Mouse (Mus musculus) hindbrain, postnatal 0 days (tissue): ENCODE results near the gene Bdp1. TPM values are rescaled to one million over a fixed set of nuclear protein-coding genes. Genes with fewer than 3 reads are reported as not detected.

Experiments
- ATAC-seq: fragments of 200-750 bp; cut with Nextera tagmentation; 2 replicates; pipeline ENCODE4 v1.8.0; 2017; ENCODE audit warnings: mild to moderate bottlenecking, moderate TSS enrichment, moderate library complexity
- DNase-seq: peaks from one replicate; pipeline ENCODE4 v3.0.0-alpha.2; 2015; ENCODE audit warnings: low spot score
- H3K27ac ChIP-seq: fragments of 300-500 bp; sonication (generic); 2 replicates; pipeline ENCODE4 v1.5.1; 2014; ENCODE audit warnings: mild to moderate bottlenecking
- H3K27me3 ChIP-seq: fragments of 300-500 bp; sonication (generic); 2 replicates; pipeline ENCODE4 v1.6.1; 2014; ENCODE audit warnings: low read length, mixed read lengths; ENCODE audit not compliant: insufficient read depth
- H3K36me3 ChIP-seq: fragments of 300-500 bp; sonication (generic); 2 replicates; pipeline ENCODE4 v1.6.1; 2014; ENCODE audit warnings: low read length, mixed read lengths; ENCODE audit not compliant: insufficient read depth
- H3K4me1 ChIP-seq: fragments of 300-500 bp; sonication (generic); 2 replicates; pipeline ENCODE4 v1.6.1; 2014; ENCODE audit warnings: antibody characterized with exemption, low read length, mixed read lengths; ENCODE audit not compliant: insufficient read depth
- H3K4me2 ChIP-seq: fragments of 300-500 bp; sonication (generic); 2 replicates; pipeline ENCODE4 v1.6.1; 2014; ENCODE audit warnings: low read depth, mild to moderate bottlenecking, low read length, moderate library complexity, mixed read lengths
- H3K4me3 ChIP-seq: fragments of 300-500 bp; sonication (generic); 2 replicates; pipeline ENCODE4 v1.5.1; 2014; ENCODE audit warnings: low read length
- H3K9ac ChIP-seq: fragments of 300-500 bp; sonication (generic); replicated peaks from 2 replicates; pipeline ENCODE4 v1.6.1; 2014; ENCODE audit warnings: mild to moderate bottlenecking, low read length, moderate library complexity, mixed read lengths
- H3K9me3 ChIP-seq: fragments of 300-500 bp; sonication (generic); 2 replicates; pipeline ENCODE4 v1.6.1; 2016; ENCODE audit warnings: low read length, mixed read lengths
- CTCF ChIP-seq: IDR thresholded peaks from 2 replicates; pipeline ENCODE4 v1.5.1; 2016; ENCODE audit warnings: antibody characterized with exemption, control low read depth, low read depth
- WGBS: fragments of 180-500 bp; shearing (Covaris S2); extraction: QIAGEN DNeasy Blood & Tissue Kit; methylation state at CpG from one replicate; pipeline ENCODE4 v1.1.7; 2014; 5-methylcytosine and 5-hydroxymethylcytosine counted together
- polyA plus RNA-seq: library from polyadenylated mRNA; unstranded; fragments of >200 nt; fragmentation: Nextera tagmentation; extraction: Ambion mirVana; gene quantifications from 2 replicates; pipeline ENCODE4 v1.2.1, GENCODE M21; 2015
- total RNA-seq: library from RNA; depleted of rRNA; stranded (reverse); fragments of >200 nt; gene quantifications from 2 replicates; pipeline ENCODE4 v1.2.3, GENCODE M21; 2014; rRNA removed

The Bdp1 gene
- 13.3 and 17.1 TPM in 2 replicates for total RNA-seq
- polyA plus RNA-seq: 16.5 and 21.3 TPM in 2 replicates

DNA sequence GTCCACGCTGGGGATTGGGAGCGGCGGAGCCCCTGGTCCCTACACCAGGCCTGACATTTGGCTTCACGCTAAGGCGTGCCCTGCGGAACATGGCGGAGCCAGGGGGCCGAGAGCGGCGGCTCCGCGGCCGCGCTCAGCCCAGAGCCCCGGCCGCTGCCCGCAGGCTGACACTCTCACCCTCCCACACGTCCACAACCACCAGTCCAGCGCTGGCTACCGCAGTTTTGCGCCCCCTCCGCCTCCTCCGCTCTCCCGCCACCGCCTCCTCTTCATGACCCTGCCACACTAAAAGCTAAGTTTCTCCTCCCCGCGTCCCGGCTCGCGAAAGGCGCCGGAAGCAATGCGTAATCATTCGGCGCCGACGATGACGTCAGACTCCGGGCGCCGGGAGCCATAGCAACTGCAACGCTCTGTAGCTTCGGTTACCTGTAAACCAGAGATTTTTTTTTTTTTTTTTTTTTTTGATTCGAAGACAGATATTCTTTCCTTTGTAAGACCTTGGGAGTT lies at the start of gene Bdp1:
Gene Bdp1 (minus strand): TSS at position 323 of the 507 bp plus-strand sequence.
- no peaks in the 10 kb centered on the region for H3K9me3 ChIP-seq
- H3K27ac ChIP-seq: peak within 1 kb of the TSS; percentile 85
- H3K36me3 ChIP-seq: no peaks in the 10 kb centered on the region
- no peaks in the 10 kb centered on the region for H3K27me3 ChIP-seq
- peak within 1 kb of the TSS; percentile 95 for H3K4me3 ChIP-seq
- WGBS: under 1% methylated on average over 44 of the region's 44 CpGs
- H3K9ac ChIP-seq: peak within 1 kb of the TSS; percentile 80
- H3K4me2 ChIP-seq: peak within 1 kb of the TSS; percentile 61
- DNase-seq: peak; percentile 97
- ATAC-seq: peak; percentile 87
- H3K4me1 ChIP-seq: 0 out of 2 replicates have a peak, but pooled peaks cover 4% of the 10 kb centered on the region
- no peak; the same call in 1 of the 2 replicates for TF ChIP-seq CTCF

GRCm38 (mm10) chr13:100152659-100153058 lies 48.8 kb upstream of the Bdp1 start:
- no peak overlapping the region for H3K9ac ChIP-seq
- WGBS: 72% methylated on average over 1 of the region's 1 CpGs
- no peak overlapping the region for H3K4me3 ChIP-seq
- H3K36me3 ChIP-seq: no peaks in the 10 kb centered on the region
- DNase-seq (no peak), ATAC-seq (no peak)
- no peak overlapping the region for H3K27ac ChIP-seq
- no peaks in the 10 kb centered on the region for H3K9me3 ChIP-seq
- H3K27me3 ChIP-seq: no peaks in the 10 kb centered on the region
- H3K4me2 ChIP-seq: no peak overlapping the region
- no peaks in the 10 kb centered on the region for H3K4me1 ChIP-seq
- TF ChIP-seq CTCF: no peak

GRCm38 (mm10) chr13:100141646-100142314 lies 37.9 kb upstream of the Bdp1 start:
- Histone ChIP-seq H3K27me3 (no peaks in the 10 kb centered on the region), H3K4me1 (no peaks in the 10 kb centered on the region), H3K4me2 (no peak overlapping the region), H3K4me3 (no peak overlapping the region), H3K9ac (no peak overlapping the region), H3K36me3 (peaks cover 21% of the 10 kb centered on the region), H3K27ac (no peak overlapping the region), H3K9me3 (no peaks in the 10 kb centered on the region)
- no peak for TF ChIP-seq CTCF
- ATAC-seq: no peak
- no peak for DNase-seq
- WGBS: 83% methylated on average over 8 of the region's 8 CpGs

GRCm38 (mm10) chr13:100125258-100125643 lies 21.4 kb upstream of the Bdp1 start:
- ATAC-seq (0 out of 2 replicates have a peak, but pooled peaks have one; percentile 13), DNase-seq (no peak)
- TF ChIP-seq CTCF: no peak
- no peaks in the 10 kb centered on the region for H3K9me3 ChIP-seq
- H3K9ac ChIP-seq: peak overlapping the region; percentile 76
- peak overlapping the region; percentile 92 for H3K4me3 ChIP-seq
- peak overlapping the region; percentile 88 for H3K4me2 ChIP-seq
- peak overlapping the region; percentile 68; the same call in 1 of the 2 replicates for H3K27ac ChIP-seq
- H3K27me3 ChIP-seq: no peaks in the 10 kb centered on the region
- 7% methylated on average over 10 of the region's 10 CpGs for WGBS
- H3K4me1 ChIP-seq: 0 out of 2 replicates have a peak, but pooled peaks cover 13% of the 10 kb centered on the region
- peaks cover 25% of the 10 kb centered on the region; the same call in 1 of the 2 replicates for H3K36me3 ChIP-seq

DNA sequence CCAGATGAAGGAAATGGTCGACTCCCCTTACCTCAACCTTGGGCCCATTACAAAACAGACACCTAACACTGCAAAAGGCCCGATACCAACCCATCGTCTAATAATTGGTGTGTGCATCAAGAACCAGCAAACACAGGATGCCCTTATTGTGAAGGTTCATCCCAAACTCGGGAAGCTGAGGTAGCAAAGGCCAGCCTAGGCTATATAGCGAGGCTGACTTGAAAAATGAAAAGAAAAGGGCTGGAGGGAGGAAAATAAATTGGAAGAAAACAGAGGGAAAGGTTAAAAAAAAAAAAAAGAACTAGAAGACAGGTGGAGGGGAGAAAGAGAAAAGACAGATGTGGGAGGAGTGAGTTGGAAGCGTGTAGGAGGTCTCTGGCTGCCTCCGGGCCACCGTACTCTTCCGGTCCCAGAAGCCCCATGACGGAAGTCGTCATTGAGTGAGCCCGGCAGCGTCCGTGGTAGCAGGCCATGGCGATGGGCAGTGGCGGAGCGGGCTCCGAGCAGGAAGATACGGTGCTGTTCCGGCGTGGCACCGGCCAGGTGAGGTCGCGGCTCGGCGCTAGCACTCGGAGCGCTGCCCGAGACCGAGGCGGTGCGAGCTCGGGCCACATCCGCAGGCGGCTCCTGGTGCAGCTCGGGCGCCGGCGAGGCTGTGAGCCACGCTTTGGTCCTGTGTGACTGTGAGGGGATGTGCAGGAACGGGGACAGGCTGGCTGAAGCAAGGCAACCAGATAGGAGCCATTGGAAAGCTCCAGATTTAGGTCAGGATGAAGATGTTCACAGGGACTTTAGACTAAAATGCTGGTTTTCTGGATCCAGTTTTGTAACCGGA lies 20.8 kb upstream of the Bdp1 start, which contains the start of gene Smn1:
Gene Smn1 (plus strand): TSS at position 430 of the 835 bp plus-strand sequence.
- WGBS: 4% methylated on average over 42 of the region's 42 CpGs
- Histone ChIP-seq H3K4me3 (peak within 1 kb of the TSS; percentile 92), H3K9me3 (no peaks in the 10 kb centered on the region), H3K9ac (peak within 1 kb of the TSS; percentile 76), H3K27me3 (no peaks in the 10 kb centered on the region), H3K4me2 (peak within 1 kb of the TSS; percentile 88), H3K36me3 (peaks cover 25% of the 10 kb centered on the region; the same call in 1 of the 2 replicates), H3K4me1 (0 out of 2 replicates have a peak, but pooled peaks cover 13% of the 10 kb centered on the region), H3K27ac (peak within 1 kb of the TSS; percentile 68; the same call in 1 of the 2 replicates)
- no peak for TF ChIP-seq CTCF
- peak; percentile 95 for DNase-seq
- ATAC-seq: peak; percentile 99

DNA sequence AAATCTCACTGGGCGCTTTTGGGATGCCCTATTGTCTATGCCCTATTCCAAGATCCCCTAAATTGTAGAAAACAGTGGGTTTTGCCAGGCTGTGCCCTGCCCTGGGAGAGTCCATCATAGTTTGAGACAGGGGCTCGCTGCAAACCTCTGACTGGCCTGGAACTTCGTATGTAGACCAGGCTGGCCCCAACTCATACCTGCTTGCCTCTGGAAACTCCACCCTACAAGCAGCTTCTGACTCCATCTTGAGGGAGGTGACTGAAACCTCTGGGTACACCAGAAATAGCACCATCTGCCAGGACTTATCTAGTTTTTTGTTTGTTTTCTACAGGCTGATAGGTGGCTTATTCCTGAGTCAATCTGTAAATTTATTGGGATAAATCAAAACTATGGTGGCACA lies 20.1 kb upstream of the Bdp1 start:
- TF ChIP-seq CTCF: no peak
- 0 out of 2 replicates have a peak, but pooled peaks cover 13% of the 10 kb centered on the region for H3K4me1 ChIP-seq
- no peaks in the 10 kb centered on the region for H3K27me3 ChIP-seq
- peak overlapping the region; percentile 92 for H3K4me3 ChIP-seq
- DNase-seq (no peak), ATAC-seq (peak; percentile 44; the same call in 1 of the 2 replicates)
- WGBS: 92% methylated on average over 3 of the region's 3 CpGs
- H3K9me3 ChIP-seq: no peaks in the 10 kb centered on the region
- H3K27ac ChIP-seq: no peak overlapping the region
- peaks cover 21% of the 10 kb centered on the region; the same call in 1 of the 2 replicates for H3K36me3 ChIP-seq
- peak overlapping the region; percentile 76 for H3K9ac ChIP-seq
- peak overlapping the region; percentile 88 for H3K4me2 ChIP-seq
